Mouse (Mus musculus) gastrocnemius, adult 2 months (tissue): ENCODE data around the gene Ciz1. TPM values are rescaled to one million over a fixed set of nuclear protein-coding genes. Genes with fewer than 3 reads are reported as not detected.
A peak's percentile ranks its signal among the peaks of the same experiment; 100 is the strongest.

ENCODE experiments used
- DNase-seq: peaks from one replicate; pipeline ENCODE4 v3.0.0; 2022
- H3K27ac ChIP-seq: fragments of 200-600 bp; 2 replicates; pipeline ENCODE4 v1.8.1; 2022; ENCODE audit warnings: mild to moderate bottlenecking
- H3K4me3 ChIP-seq: fragments of 200-600 bp; 2 replicates; pipeline ENCODE4 v1.8.1; 2022; ENCODE audit warnings: mild to moderate bottlenecking, moderate library complexity
- CTCF ChIP-seq: fragments of 200-600 bp; IDR thresholded peaks from 2 replicates; pipeline ENCODE4 v1.8.1; 2022; ENCODE audit warnings: antibody characterized with exemption, mild to moderate bottlenecking, moderate library complexity
- intact Hi-C: fragments of 180-260 bp; cut with DNase I; formaldehyde crosslinking; loops from one replicate; pipeline ENCODE4 v1.15.1; 2025
- total RNA-seq, 2 experiments: library from RNA; stranded (reverse); gene quantifications; 2 replicates each; pipeline ENCODE4 v1.2.3; 2021

Ciz1 gene
- total RNA-seq, 2 experiments from 2014 or later = 26.4 to 26.6 TPM

GRCm38 (mm10) chr2:32322754-32323741, 29.1 kb upstream of the Ciz1 start:
- Histone ChIP-seq H3K4me3 (no peak overlapping the region), H3K27ac (no peak overlapping the region)
- no peak for TF ChIP-seq CTCF
- intact Hi-C loops = no loop called here
- DNase-seq = no peak

- Histone ChIP-seq H3K4me3 (no peak overlapping the region), H3K27ac (no peak overlapping the region)
- no peak for DNase-seq
- intact Hi-C loops = no loop called here
- TF ChIP-seq CTCF = no peak
Measured at GRCm38 (mm10) chr2:32324322-32324721, 27.8 kb upstream of the Ciz1 start.

DNA sequence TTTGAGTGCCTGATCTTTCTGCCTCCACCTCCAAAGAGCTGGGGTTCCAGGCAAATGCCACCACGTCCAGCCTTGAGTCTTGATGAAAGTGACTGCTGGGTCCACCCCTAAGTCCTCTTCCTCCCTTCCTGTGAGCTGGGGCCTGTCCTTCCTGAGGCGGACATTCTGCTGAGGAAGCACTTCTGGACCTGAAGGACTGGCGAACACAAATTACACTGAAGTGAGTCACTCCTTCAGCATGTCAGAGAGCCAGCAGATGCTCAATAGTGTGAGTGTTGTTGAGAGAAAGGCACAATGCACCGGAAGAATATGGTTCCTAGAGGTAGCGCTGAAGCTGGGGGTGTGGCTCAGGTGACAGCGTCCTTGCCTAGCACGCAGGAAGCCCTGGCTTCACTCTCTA, 26.8 kb upstream of the Ciz1 start:
- DNase-seq = peak; percentile 38
- H3K27ac ChIP-seq = peak overlapping the region; percentile 63
- TF ChIP-seq CTCF = no peak
- intact Hi-C loops = no loop called here
- no peak overlapping the region for H3K4me3 ChIP-seq

- H3K27ac ChIP-seq = no peak overlapping the region
- peak; percentile 17 for DNase-seq
- no peak for TF ChIP-seq CTCF
- intact Hi-C loops = no loop called here
- H3K4me3 ChIP-seq = no peak overlapping the region
Measured at GRCm38 (mm10) chr2:32327200-32327599, 24.9 kb upstream of the Ciz1 start.

GRCm38 (mm10) chr2:32328911-32329460, 23.1 kb upstream of the Ciz1 start:
- DNase-seq = peak; percentile 21
- intact Hi-C loops = no loop called here
- no peak for TF ChIP-seq CTCF
- Histone ChIP-seq H3K27ac (peak overlapping the region; percentile 63), H3K4me3 (no peak overlapping the region)

DNA sequence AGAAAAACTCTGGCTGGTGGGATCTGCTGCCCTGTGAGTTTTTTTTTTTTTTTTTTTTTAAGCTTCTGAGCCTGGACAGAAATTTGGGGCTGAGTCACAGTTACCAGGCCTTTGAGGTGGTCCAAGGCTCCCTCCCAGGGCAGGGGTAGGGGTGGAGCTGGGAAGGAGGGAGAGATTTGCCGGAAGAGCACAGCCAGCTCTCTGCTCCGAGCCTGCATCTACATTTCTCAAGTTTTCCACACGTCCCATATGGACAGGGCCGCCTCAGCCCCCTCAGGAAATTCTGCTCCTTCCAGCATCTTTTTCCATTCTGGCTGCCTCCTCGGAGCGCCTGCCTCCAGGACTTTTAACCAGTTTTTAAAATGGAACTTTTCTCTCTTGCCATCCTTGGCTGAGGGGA, 22.6 kb upstream of the Ciz1 start:
- Histone ChIP-seq H3K4me3 (no peak overlapping the region), H3K27ac (peak overlapping the region; percentile 63)
- DNase-seq = peak; percentile 25
- no peak for TF ChIP-seq CTCF
- intact Hi-C loops = no loop called here

- DNase-seq = no peak
- Histone ChIP-seq H3K4me3 (no peak overlapping the region), H3K27ac (no peak overlapping the region)
- intact Hi-C loops = no loop called here
- no peak for TF ChIP-seq CTCF
Measured at GRCm38 (mm10) chr2:32332159-32332558, 20.0 kb upstream of the Ciz1 start.

GRCm38 (mm10) chr2:32335888-32336287, 16.2 kb upstream of the Ciz1 start:
- DNase-seq = peak; percentile 48
- H3K27ac ChIP-seq = no peak overlapping the region
- no peak overlapping the region for H3K4me3 ChIP-seq
- intact Hi-C loops = no loop called here
- no peak for TF ChIP-seq CTCF

GRCm38 (mm10) chr2:32339912-32340642, 12.1 kb upstream of the Ciz1 start:
- intact Hi-C loops = no loop called here
- TF ChIP-seq CTCF = no peak
- no peak overlapping the region for H3K4me3 ChIP-seq
- H3K27ac ChIP-seq = no peak overlapping the region
- peak; percentile 29 for DNase-seq

DNA sequence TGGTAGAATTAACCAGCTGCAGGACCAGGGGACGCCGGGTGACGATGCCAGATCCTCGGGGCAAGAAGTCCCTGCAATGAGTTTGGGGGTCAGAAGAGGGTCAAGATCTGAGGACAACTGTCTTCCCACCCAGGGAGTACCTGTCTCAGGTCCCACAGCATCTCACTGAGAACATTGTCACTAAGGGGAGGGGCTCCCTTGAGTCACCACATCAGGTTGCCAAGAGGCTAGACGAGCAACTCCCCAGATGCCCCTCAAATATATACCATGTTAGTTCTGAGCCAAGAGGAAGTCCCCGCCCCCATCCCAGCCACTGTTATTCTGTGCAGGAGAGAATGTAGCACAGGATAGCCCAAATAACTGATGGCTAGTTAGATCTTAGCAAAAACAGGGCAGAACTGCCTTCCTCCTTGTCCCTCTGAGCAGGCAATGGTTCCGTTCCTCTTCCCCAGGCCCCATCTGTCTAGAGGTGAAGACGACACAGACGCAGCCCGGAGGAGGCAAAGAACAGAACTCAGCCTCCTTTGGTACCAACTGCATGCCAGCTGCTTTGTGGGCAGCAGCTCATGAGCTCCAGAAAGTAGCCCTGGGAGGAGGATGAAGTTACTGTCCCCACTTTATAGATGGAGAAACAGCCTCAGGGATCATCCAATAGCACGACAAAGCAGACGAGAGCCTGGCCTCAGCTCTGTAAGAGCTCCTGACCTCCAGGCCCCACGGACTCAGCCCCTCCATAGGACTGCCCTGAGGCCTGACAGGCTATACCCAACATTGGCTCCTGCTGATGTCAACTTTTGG, 11.1 kb upstream of the Ciz1 start:
- no peak for TF ChIP-seq CTCF
- Histone ChIP-seq H3K4me3 (no peak overlapping the region), H3K27ac (peak overlapping the region; percentile 85)
- intact Hi-C loops = no loop called here
- DNase-seq = no peak

GRCm38 (mm10) chr2:32341634-32341939, 10.5 kb upstream of the Ciz1 start:
- Histone ChIP-seq H3K27ac (peak overlapping the region; percentile 85), H3K4me3 (no peak overlapping the region)
- TF ChIP-seq CTCF = no peak
- intact Hi-C loops = no loop called here
- peak; percentile 46 for DNase-seq

- intact Hi-C loops = no loop called here
- no peak for TF ChIP-seq CTCF
- Histone ChIP-seq H3K27ac (peak overlapping the region; percentile 85), H3K4me3 (no peak overlapping the region)
- DNase-seq = peak; percentile 21
Measured at GRCm38 (mm10) chr2:32342039-32342438, 10.1 kb upstream of the Ciz1 start.
